Mouse (Mus musculus) urinary bladder, postnatal 25 days (tissue): ENCODE results near the gene Cfap161.

ENCODE experiments used
- DNase-seq: peaks from one replicate; pipeline ENCODE4 v3.0.0; 2022; ENCODE audit warnings: low spot score

The Cfap161 gene

DNA sequence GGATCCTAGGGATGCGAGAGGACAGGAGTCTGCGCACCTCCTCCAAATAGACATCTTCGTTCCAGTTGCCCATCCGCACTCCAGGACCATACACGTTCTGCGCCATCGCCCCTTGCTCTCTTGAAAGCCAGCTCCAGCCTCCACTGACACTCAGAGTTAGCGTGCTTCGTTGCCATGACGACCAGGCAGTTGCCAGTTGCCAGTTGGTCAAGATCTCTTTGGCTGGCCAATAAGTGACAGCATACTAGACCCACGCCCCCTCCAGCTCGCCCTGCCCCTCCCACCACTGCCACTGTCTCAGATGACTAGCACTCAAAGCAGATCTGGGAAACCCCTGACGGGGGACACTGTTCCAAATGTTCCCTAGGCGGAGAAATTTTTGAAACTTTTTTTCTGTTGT, at the start of gene Cfap161:
Gene Cfap161 (minus strand): TSS at position 176 of the 400 bp plus-strand sequence.
- DNase-seq: no peak

DNA sequence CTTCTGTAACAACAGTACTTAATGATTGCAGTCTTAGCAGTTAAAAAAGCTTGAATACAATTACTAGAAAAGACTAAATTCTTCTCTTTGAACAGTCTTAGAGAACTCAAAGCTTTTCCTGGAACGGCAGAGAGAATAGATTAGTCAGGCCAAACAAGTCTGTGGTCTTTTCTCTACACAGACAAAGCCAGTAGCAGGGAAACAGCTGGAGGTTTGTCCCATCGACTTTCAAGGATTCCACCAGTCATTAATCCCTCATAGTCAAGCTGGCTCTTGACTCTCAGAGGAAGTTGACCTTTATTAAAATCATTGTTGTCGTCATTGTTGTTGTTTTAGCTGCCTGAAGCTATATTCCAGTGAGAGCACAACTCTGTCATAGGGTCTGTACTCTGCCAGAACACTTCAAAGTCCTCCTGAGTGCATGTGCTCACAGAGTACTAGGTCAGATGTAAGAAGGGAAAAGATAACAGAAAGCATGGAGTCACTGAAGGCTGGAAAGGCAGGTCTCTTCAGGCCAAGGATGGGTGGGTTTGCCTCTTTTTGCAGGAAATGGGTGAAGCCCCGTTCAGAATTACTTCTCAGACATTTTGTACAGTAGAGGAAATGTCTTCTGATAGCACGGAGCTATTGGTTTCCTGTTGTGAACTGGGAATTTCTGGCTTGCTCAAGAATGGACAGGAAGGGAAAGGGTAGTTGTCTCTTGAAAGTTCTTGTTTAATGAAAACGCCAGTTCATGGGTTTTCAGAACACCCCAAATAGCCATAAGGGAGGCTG, 48.0 kb upstream of the Cfap161 start:
- DNase-seq: no peak

DNA sequence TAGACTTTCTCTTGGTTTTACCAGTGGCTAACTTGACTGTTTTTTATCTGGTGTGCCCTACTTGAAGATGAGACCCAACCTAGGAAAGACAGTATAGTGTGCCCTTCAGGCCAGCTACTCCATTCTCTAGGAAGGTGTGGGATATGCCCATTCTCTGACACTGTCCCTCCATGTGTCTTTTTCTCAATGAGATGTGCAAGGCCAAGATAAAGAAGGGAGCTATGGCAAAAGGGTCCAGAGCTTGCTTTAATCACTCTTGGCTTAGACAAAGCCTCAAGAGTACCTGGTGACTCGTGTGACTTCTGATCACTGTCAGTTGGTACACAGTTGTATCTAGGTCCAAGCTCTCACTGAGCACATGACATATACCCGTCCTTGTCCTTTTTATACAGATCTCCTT, 45.4 kb upstream of the Cfap161 start:
- DNase-seq: no peak

DNA sequence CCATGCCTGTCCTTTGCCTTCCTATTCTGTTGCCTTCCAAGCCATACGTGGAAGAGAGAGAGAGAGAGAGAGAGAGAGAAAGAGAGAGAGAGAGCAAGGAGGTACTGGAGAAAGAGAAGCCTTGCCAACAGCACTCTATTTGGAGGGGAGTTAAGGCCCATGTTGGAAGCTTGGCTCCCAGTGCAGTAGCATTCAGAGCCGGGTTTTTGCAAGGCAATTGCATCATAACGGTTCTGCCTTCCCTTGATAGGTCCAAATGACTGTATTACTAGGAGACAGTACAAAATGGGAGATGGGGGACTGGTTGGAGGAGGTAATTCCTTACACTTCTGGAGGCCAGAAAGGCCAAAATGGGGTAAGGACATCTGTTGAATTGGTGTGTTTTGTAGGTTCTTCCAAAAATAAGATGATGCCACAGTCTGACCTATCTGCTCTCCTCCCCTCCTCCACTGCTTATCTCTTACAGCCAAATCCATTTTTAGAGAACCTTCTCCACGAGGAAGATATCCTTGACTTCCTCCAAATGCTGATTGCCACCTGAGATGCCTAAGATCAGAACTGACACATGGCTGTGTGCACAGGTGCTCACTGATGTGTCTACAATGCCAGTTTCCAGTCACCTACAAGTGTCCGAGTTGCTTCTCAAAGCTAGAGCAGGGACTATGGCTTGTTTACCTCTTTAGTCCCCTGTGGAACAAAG, 44.0 kb upstream of the Cfap161 start:
- no peak for DNase-seq

DNA sequence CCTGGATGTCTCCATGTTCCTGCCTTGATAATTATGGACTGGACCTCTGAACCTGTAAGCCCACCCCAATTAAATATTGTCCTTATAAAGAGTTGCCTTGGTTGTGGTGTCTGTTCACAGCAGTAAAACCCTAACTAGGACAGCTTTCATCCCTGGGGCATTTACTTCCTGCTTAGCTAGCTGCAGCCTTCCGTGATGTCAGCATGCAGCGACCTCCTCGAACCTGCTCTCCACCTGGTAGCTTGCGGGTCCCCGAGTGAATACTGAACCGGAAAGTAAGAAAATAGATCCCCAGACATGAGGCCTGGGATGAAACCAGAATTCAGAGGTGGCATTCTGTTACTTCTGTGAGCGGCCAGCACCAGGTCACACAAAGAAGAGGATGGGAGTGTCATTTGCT, 34.7 kb upstream of the Cfap161 start:
- DNase-seq: no peak

DNA sequence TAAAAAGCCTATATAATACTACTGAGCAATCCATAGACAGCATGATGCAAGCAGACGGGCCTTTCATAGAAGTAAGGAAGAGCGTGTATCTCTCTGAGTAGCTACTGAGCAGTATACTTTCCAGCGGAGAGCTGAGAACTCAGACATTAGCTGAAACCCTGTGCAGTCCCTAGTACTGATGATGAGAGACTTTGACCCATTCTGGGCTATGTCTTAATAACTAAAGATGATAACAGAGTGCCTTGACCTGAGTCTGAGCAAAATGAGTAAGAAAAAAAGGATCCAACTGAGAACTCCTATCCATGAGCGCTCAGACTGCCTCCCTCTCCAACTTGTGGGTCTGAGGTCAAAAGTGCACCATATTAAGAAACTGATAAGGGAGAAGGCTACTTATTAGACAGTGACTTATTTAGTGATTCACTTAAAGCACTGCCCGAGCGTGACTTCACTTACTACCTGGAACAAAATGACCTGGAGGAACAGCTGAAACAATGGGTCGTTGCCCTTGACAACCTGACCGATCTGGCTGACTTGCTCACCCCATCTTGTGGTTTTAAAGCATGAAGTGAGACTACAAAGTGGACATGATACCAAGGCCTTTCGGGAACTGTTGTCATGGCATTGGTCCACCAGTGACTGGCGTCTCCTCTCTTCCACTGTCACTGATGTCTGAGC, 32.9 kb upstream of the Cfap161 start:
- DNase-seq: no peak

DNA sequence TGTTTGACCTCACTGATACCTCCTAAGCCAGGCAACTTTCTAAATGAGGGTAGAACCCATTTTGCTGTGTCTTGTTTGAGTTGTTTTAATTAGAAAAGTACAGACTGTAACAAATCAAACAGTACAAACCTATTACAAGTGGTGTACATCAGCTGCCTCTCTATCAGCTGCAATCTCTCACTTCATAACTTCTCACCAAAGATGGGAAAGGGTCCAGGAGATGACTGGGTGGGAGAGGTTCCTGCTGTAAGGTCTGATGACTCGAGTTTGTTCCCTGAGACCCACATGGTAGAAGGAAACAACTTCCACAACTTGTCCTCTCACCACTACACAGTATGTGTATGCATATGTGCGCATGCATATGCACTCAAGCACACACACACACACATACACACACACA, 32.1 kb upstream of the Cfap161 start:
- no peak for DNase-seq

DNA sequence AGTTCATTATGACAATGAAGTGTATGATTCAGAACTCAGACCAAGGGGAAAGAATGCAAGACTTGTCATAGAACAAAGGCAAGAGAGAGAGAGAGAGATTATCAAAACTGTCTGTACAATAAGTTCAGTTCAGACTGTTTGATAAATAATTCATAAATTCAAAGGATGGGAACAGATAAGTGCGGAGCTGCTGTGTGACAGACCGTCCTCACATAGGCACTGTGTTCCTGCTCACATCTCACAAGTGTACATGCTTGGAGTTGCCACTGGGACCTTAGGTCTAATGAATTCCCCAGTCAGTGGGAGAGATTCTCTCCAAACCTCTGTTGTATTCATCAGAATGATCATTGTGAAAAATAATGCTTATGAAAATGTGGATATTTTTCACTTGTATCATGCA, 27.3 kb upstream of the Cfap161 start:
- DNase-seq: no peak

DNA sequence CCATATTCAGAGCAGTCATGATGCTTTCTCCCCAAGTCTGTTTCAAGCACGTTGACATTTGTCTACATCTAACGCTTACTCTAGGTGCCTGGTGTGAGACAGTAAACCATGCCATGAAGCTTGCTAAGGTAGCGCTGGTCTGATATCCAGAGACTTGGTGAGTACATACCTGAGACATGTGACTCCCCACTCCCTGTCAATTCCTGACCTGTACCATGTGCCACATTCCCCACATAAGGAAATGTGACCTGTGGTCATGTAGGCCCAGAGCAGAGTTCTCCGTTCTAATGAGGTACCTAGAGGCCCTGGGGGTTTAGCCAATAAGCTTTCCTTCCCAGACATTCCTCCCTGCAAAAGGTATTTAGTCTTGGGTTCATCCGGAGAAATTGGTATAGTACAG, 22.2 kb upstream of the Cfap161 start:
- DNase-seq: no peak

DNA sequence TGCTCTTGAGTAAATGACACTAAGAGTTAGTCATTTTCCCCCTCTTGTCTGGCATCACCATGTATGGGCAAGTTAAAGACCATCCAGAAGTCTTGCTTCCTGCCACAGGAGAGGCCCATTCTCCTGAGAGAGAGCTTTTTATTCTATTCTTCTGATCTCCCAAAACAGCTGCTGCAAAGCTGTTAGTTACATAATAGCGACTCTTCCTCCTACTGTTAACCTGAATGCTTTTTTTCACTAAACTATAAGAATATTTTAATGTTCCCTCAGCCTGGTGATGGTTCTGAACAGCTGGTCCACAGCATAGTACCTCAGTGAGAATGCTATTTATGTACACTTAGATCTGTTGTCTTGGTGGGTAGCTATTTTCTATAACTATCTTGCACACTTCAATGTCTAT, 21.0 kb upstream of the Cfap161 start:
- no peak for DNase-seq

DNA sequence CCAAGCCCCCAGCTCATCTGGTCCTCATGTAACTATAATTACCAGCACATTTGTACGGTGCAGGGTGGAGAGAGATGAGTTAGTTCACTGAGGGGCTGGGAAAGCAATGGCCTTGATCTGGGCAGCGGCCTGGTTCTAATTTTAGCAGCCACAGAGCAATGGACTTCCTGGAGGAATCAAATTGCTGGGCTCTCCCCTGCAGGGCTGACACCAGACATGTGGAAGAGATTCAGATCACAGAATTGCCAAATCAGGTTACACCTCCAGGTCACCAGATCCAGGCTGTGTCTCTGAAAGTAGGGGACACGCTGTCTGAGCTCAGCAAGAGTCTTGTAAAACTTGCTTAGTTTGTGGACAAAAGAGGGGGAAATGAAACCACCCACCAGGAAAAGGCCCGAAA, 19.3 kb upstream of the Cfap161 start:
- no peak for DNase-seq

DNA sequence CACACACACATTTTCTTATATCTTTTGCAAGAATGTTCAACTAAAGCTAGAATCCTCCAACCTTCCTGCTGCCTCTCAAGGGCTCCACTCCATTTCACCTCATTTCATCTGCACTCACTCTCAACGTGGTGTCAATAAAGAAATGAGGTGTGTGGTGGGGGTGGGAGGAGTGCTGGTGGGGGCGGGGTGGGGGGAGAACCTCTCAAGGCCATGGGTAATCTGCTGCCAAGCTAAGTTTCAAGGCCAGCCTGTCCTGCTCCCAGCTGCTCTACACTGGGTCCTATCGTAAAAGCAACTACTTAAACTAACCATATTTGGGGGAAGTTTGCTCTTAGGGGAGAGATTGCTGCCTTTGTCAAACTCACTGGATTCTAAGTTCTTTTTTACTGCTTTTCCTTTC, 18.8 kb upstream of the Cfap161 start:
- no peak for DNase-seq

DNA sequence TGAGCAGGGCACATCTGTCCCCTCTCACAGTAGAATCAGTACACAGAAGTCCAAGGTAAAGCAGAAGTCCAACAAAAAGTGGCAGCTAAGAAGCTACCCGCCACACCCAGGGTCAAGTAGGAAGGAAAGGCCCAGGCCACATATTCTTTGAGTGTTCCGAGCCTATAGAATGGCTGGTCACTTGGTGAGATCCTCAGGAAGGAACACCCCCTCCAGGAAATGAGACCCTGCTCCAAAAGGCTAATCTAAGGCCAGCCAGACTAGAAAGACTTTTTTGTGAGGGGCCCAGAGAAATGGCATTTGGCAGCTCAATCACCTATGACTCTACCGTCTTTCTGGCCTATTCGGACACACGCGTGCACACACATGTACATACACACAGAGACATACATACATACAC, 18.3 kb upstream of the Cfap161 start:
- DNase-seq: no peak

DNA sequence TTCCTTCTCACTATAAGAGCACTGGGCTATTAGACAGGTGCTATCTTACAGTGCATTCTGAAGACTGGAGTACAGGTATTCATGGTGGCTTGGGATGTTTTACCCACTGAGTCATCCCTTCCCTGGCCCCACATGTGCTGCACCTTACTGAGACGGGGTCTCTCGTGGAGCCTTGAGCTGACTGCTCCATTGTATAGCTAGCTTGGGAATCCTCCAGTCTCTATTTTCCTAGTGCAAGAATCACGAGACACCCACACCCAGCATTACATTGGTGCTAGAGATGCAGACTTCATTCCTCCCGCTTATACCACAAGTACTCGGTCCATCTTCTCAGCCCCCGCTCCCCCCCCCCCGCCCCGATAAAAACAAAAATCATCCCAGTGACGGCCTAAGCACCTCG, 17.9 kb upstream of the Cfap161 start:
- no peak for DNase-seq

DNA sequence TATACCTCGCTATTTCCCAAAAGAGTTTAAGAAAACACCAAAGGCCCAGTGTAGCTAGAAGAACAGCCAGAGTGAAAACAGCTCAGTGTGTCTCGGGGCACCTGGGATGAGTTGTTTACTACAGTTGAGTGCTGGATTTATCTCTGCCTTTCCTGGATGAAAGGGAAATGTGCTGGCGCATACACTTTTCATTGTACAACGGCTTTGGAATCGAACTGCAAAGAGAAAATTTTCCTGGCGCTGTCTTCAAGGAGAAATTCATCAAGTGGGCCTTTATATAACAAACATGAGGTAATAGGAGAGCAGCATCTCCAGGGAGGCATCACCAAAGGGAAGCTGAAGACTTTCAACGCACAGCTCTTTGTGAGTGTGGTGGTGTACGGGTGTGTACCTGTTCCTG, 17.2 kb upstream of the Cfap161 start:
- DNase-seq: no peak

DNA sequence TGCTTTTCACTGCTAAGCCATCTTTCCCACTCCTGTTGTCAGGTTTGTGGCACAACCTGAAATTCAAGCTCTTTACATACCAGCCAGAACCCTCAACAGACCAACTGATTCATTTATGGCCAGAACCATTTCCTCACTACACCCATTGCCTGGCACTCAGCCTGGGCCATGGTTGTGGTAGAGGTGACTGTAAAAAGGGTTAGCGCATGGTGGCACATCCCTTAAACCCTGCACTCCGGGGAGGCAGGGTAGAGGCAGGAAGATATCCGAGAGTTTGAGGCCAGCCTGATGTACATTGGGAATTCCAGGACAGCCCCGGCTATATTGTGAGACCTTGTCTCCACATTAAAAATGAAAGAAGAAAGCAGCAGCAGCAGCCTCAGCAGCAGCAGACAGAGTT, 16.8 kb upstream of the Cfap161 start:
- DNase-seq: no peak

DNA sequence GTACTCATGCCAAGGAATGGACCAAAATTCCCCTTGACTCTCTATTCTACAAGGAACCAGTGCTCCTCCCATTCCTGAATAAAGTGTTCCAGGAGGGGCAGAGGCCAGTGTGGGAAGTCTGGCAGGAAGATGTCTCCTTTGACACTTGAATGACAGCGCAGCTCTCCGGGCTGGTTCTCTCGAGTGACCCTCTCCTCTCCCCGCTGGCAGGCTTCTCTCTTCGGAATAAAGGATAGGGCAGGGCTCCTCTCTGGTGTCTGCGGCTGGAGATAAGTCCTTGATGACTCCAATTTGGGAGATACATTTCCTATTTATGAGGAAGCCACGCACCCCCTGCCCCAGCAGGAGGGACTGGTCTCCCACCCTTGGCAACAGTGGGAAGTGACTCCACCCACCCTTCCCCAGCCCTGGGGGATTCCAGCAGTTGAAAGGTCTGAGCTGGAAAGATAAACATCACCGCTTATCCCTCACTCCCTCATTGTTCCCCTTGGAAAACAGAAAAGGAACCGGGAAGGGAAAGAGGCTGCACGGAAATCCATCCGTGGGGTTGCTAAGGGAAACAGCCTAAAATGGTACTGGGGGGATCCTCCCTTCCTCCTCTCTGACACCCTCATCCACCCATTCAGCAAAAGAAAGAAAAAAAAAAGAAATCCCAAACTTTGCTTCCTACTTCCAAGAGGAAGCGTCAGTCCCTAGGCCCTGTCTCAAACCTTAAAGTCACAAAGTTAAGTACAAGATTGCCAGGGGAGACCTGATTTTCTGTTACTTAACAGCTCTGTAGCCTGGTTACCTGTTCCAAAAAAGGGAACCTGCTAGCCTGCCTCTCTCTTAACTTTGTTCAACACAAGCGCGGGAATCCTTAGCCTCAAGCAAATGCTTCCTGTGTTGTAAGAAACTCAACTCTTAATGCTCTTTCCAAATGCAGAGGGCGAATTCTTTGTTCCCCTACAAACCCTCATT, 15.7 kb upstream of the Cfap161 start:
- DNase-seq: no peak

DNA sequence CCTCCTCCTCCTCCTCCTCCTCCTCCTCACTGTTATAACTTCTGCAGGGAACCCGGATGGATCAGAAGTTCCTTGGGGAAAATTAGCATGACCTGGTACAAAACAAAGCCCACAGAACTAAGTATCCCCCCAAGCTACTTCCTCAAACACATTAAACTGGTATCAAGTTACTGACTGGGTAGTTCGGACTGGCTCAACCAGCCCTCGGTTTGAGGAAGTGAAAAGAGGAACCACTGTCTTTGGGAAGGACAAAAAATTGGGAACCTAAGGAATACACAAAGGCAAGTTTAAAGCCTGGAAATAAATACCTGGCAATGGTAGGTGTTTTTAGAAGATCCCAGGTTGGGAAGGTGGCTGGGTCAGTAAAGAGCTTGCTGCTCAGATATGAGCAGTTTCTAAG, 15.0 kb upstream of the Cfap161 start:
- no peak for DNase-seq

DNA sequence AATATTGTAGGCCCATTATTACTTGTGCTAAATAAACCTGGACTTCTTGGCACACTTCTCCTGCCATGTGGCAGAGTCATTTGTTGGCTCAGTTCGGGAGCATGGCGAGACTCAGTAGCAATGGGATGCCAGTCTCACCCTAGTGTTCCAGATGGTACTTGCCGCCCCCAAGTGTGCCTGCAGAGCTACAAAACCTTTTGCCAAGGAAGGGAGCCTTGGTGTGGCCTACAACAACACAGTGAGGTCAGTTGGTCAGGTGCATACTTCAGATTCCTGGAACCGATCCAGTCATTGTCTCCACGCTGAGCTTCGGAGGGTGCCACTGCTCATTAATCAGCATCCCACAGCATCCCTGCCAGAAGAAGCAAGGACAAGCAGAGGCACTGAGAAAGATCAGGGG, 14.4 kb upstream of the Cfap161 start:
- DNase-seq: no peak

DNA sequence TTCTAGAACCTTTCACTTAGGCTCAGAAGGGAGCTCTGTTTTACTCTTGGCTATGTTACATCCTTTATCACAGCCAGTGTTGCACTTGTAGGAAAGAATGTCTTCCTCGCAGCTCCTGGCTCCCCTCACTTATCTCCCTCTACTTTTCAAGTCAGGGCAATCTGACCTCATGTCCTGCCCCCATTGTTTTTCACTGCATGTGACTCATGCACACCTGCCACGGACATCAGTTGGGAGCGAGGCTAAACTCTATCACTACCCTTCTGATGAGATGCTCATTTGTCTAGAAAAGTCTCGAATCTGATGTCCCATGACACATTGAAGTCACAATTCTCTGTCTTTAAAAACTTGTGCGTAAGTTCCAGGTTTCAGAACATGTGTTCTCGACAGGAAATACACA, 12.3 kb upstream of the Cfap161 start:
- DNase-seq: no peak

DNA sequence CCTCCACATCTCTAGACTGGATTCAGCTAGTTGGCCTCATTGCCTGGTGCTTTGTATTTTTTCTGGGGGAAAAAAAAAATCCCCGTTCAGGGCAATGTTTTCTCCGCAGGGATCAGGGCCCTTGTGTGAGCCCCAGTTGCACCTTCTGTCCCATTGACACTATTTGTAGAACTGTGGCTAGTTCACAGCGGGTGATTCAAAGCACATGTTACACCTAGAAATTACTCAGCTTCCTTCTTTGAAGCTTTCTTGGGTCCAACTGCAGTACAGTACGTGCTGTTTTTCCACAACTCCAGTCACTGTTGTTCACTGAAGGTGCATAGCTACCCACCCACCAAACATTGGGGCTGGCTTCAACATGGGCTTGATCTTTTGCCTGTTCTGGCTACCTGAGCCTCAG, 9.1 kb upstream of the Cfap161 start:
- no peak for DNase-seq

DNA sequence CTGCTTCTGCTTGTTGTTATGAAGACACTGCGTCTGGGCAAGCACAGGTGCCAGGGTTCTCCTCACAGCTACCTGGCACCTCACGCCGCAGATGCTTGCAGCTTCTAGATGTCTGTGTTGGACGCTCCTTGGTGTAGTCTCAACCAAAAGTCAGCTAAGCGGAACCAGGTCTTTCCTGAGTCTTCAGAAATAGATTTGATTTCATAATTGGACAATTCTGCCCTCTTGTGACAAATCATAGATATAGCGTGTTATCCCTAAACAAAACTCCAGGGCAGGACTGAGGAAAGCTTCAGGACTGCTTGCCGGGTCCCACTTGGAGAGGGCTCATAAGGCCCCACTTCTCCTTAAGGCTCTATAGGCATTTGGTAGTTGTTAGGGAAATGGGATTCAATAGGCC, 7.8 kb upstream of the Cfap161 start:
- no peak for DNase-seq
